Mouse (Mus musculus): ENCODE measurements around the gene Rab34.

- TF ChIP-seq CTCF (IDR thresholded peaks at IDR 0.05; ENCODE audit: low read depth, low read length) (no peak), POLR2AphosphoS5 (IDR thresholded peaks at IDR 0.05; ENCODE audit: insufficient replicate concordance, low read depth, low read length) (no peak), GATA1 (IDR thresholded peaks at IDR 0.05; ENCODE audit: borderline replicate concordance, low read length) (no peak)
Observed at GRCm38 (mm10) chr11:78155674-78156073, 32.6 kb upstream of the Rab34 start.

Data from G1E (cell line).